Mouse (Mus musculus) layer of hippocampus, adult 9-11 months (tissue): ENCODE results near the gene Myl6.
A peak's percentile ranks its signal among the peaks of the same experiment; 100 is the strongest.

Experiments used
- DNase-seq: peaks from one replicate; pipeline ENCODE4 v3.0.0; 2022

The Myl6 gene

DNA sequence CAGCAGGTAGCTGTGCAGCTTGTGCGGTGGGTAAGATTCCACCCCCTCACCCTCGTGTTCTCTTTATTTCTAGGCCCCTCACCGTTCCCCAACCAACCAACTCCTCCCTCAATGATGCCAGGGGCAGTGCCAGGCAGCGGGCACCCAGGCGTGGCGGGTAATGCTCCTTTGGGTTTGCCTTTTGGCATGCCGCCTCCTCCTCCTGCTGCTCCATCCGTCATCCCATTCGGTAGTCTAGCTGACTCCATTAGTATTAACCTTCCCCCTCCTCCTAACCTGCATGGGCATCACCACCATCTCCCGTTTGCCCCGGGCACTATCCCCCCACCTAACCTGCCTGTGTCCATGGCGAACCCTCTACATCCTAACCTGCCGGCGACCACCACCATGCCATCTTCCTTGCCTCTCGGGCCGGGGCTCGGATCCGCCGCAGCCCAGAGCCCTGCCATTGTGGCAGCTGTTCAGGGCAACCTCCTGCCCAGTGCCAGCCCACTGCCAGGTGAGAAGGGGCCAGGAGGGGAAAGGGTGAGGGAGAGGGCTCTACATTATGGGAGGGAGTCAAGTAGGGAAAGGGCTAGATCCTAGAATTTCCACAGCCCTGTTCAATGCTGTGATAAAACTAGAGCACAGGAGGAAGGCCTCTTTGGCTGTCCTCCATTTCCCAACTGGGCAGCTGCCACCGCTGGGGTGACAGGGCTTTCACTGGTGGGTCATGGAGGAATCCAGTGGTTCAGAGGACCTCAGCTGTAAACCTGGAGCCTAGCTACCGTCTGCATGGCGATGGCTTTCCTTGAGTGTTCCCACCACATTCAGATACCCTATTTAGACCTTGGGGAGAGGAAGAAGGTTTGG lies 5.9 kb downstream of the Myl6 start:
- no peak for DNase-seq

DNA sequence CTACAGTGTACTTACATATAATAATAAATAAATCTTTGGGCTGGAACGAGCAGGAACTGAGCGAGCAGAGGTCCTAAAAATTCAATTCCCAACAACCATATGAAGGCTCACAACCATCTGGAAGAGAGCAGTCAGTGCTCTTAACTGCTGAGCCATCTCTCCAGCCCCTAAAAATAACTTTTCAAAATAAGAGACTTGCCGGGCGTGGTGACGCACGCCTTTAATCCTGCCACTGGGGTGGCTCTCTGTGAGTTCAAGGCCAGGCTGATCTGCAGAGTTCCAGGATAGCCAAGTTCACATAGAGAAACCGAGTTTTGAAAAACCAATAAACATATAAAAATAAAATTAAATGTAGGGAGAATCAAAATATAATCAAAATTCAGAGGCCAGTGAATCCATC lies 7.6 kb downstream of the Myl6 start:
- no peak for DNase-seq

DNA sequence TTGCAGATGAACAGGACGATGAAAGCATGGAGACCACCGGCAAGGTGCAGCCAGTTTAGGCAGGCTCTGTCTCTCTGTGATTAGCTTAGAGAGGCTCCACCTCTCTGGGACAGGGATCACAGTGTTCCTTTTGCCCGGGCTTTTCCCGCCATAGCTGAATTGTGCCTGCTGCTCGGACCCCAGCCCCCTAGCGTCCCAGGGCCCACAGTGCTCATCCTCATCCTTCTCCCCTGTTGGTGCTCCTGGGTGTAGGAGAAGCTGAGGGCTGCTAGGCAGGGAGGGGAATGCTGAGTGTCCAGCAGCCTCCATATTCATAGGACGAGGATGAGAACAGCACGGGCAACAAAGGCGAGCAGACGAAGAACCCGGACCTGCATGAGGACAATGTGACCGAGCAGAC lies 19.6 kb downstream of the Myl6 start:
- DNase-seq = no peak

DNA sequence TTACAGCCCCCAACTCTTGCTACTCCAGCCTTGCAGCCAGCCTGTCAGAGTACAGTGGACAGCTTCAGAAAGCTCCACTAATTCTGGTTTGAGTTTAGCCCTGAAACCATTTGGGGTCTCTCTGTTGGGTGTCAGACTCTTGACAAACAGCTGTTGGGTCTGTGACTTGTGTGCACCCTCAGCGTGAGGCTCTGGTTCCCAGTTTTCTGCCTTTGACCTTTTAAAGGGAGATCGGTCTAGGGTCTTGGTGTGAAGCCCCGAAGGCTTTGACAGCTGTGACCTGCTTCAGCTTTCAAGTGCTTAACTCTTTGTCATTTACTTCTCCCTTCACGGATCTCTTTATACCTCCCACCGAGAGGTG lies 33.7 kb downstream of the Myl6 start:
- no peak for DNase-seq

DNA sequence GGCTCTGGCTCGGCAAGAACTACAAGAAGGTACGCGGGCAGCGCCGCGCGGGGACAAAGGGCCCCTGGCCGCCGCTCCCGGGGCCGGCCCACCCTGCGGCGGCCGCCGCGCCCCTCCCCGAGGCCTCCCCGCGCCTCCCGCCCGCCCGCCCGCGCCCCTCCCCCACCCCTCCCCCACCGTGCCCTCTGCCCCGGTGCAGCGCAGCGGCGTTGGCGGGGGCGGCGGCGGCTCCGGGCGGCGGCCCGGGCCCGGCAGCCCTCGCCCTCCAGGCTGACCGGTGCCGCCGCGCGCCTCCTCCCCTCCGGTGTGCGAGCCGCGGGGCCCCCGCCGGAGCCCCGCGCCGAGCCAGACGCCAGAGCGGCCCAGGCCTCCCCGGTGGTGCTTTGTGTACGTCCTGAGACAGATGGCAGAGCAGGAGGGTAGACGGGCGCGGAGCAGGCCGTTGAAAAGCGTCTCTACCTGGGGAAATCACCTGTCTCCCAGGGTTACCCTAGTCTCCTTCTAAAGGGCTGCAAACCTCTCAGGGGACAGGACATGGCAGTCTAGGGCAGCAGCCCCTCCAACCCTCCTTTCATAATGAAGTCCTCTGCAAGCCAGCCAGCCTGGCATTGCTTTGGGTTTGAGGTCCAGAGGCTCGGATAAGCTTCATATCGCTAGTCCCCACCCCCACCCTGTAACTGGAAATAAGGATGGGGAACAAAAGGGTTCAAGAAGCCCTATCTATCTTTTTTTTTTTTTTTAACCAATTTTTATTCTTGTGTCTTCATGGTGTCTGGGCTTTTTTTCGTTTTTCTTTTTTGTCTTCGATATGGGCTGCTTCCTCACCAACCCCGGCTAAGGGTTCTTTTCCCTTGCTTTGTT lies 34.3 kb downstream of the Myl6 start:
- no peak for DNase-seq

DNA sequence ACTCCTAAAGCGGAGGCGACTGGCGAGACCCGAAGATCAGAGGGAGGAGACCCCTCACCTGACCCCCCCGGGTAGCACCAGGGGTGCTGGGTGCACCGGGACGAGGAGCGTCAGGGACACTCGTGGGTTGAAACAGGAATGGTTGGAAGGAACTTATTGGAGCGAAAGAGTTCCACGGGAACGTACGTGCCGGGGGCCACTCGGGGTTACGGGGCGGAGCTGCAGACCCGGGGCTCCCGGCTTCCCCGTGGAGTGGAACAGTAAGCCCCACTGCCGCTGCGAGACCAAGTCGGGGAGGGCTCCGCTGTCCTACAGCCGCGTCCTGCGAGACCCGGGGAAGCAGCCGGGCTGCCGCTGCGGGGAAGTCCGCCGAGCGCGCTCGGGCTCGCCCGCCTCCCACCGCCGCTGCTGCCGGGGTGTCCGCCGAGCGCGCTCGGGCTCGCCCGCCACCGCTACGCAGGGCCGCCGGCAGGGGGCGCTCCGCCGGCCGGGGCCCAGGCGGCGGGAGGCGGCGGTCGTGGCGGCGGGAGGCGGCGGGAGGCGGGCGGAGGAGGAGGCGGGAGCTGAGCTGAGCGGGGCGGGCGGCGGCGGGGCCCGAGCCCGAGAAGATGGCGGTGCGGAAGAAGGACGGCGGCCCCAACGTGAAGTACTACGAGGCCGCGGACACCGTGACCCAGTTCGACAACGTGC lies 35.1 kb downstream of the Myl6 start, which contains the start of gene Smarcc2:
TSS of gene Smarcc2 (plus strand) at position 530 of the 690 bp plus-strand sequence.
- peak; percentile 79 for DNase-seq

DNA sequence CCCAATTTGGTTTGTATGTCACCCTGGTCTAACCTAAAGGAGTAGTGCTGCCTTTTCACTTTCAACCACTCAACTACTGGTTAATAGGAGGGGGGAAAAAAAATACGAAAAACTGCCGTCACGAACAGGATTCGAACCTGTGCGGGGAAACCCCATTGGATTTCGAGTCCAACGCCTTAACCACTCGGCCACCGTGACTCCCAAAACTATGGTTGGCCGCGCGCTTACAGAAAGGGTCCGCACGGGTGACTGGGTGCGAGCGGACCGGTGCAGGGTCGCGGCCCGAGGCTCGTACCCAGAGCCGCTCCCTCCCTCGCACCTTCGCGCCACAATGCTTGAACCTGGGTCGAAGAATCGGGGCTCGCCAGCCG lies 35.6 kb downstream of the Myl6 start:
- peak; percentile 79 for DNase-seq

DNA sequence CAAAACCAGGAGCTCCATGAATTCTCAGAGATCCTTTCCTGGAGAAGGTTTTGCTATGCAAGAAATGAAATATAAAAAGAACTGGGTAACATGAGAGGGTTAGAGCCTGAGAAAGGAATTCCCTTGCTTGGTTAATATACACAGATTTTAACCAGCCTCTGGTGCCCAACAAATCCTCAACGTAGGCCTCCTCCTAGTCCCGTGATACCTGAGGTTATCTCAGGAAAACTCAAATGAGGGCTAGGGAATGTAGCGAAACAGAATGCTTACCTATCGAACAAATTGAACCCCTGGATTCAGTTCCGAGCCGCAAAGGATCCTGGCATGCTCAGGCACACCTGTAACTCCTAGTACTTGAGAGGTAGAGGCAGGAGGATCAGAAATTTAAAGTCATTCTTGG lies 36.3 kb downstream of the Myl6 start:
- DNase-seq = no peak

DNA sequence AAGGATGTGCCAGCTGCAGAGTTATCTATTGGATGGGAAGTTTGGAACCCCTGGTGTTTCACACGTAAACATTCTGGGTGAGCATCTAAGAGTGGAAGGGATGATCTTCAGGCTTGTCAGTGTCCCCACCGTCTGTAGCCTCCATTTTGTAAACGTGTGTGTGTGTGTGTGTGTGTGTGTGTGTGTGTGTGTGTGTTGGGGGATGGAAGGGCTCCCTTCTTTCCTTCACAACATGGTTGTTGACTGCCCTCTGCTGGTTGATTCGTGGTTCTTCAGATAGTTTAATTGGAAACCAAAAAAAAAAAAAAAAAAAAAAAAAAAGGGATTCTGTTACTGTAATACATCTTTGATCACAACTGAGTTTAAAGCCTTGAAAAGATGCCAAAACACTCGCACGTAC lies 38.7 kb downstream of the Myl6 start:
- peak; percentile 66 for DNase-seq

DNA sequence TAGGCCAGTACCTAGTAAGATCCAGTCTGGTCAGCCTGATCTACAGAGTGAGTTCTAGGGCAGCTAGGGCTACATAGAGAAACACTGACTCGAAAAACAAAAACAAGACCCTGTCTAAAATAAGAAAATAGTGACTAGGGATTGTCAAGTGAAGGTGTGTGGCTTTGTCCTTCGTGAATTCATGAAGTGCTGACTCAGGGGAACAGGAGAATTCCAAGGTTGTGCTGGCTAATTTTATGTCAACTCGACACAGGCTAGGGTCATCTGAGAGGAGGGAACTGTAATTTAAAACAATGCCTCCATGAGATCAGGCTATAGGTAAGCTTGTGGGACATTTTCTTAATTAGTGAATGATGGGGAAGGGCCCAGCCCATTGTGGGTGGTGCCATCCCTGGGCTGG lies 39.5 kb downstream of the Myl6 start:
- no peak for DNase-seq

DNA sequence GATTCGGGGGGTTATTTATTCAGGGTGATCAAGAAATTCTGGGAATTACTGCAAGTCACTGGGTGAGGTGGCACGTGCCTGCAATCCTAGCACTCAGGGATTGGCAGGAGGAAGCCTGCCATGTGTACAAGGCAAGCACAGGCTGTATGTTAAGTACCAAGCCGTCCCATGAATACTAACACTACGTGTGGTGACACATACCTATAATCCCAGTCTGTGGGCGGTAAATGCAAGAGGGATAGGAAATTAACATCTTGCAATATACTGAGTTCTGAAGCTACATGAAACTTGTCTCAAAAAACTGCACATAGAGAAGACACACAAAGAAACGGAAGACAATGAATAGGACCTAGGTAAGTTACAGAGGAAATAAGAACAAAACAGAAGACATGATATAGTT lies 42.9 kb downstream of the Myl6 start:
- DNase-seq = no peak

DNA sequence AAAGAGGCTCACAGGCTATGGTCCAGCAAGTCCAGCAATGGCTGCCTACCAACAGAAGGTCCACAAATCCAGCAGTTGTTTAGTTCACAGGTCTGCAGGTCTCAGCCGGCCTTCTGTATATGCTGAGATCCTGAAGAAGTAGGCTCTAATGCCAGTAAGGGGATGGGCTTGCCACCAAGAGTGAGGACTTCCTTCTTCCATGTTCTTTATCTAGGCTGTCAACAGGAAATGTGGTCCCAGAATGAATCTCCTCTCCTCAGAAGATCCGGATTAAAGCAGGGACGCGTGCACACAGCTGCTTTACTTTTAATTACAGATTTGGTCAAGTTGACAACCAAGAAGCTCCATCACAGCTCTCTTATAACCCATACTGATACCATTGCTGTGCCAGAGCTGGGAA lies 48.5 kb downstream of the Myl6 start:
- DNase-seq = no peak

DNA sequence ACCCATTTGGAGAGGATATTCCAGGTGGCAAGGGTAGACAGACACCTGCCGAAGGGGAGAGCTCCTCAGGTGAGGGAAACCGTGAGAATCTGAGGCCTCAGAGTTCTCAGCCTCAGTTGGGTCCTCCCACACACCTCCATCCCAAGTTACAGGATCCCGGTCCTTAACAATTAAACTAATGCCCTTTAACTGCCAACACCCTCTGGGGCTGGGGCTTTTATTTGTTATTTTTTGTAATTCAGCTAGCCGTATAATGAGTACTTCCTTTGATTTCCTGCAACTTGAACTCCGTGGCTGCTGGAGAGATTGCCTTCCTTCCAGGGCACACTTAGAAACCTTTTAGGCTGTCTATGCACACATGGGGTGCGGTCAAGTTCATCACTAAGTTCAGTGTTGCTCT lies 49.6 kb downstream of the Myl6 start:
- DNase-seq = no peak

DNA sequence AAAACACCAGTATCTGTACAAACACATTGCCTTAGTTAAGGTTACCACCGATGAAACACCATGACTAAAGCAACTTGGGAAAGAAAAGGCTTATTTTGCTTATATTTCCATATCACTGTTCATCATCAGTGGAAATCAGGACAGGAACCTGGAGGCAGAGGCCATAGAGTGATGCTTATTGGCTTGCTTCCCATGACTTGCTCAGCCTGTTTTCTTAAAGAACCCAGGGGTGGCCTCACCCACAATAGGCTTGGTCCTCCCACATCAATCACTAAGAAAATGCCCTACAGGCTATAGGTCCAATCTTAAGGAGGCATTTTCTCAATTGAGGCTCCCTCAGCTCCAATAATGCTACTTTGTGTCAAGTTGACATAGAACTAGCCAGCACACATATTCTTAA lies 51.2 kb downstream of the Myl6 start:
- no peak for DNase-seq

DNA sequence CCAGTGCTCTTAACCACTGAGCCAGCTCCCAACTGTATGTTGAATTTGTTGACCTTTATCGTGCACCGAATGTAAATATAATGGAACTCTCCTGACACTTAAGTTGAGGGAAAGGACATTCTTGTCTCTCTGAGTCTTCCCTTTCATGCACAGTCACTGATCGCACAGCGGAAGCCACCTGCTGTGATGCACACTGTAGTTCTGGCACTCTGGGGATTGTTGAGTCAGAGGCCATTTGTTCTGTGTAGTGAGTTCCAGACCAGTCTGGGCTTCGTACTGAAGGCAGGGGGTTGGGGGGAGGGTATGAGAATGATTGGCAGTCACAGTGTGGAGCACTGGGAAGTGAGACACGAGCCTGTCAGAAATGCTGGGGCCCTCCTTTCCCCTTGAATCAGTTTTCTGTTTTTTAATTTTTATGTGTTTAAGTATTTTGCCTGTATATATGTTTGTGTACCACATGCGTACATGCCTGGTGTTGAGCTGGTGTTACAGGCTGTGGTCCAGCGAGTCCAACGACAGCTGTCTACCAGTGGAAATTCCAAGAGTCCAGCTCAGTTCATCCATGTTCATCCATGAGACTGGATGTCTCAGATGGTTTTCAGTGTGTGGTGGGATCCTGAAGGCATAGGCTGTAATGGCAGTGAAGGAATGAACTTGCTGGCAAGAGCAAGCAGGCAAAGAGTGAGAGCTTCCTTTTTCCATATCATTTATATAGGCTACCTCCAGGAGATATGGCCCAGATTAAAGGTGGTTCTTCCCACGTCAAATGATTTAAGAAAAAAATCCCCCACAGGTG lies 52.4 kb downstream of the Myl6 start:
- DNase-seq = no peak
